Mouse (Mus musculus) megakaryocyte, embryonic 14.5 days (primary cell): ENCODE data around the gene Olfr114.

ENCODE experiments used
- FLI1 ChIP-seq: IDR thresholded peaks from 2 replicates; pipeline ENCODE4 v1.6.1; 2012; ENCODE audit warnings: low read length, inconsistent platforms, mixed read lengths
- GATA1 ChIP-seq: IDR thresholded peaks from 3 replicates; pipeline ENCODE4 v1.6.1; 2012; ENCODE audit warnings: mixed read lengths, low read length, inconsistent platforms, borderline replicate concordance

- TF ChIP-seq GATA1 (no peak), FLI1 (no peak)
These were observed 15.0 kb downstream of the Olfr114 start, which contains the start of gene Olfr113 for GRCm38 (mm10) chr17:37577563-37577962.
